Mouse (Mus musculus) layer of hippocampus, adult 18-20 months (tissue): ENCODE data around the gene Golt1b. TPM values are rescaled to one million over a fixed set of nuclear protein-coding genes. Genes with fewer than 3 reads are reported as not detected.

ENCODE experiments used
- DNase-seq, 2 experiments: peaks; one replicate each; pipeline ENCODE4 v3.0.0; 2022; ENCODE audit warnings: low spot score in 2 of 2
- total RNA-seq, 2 experiments: library from RNA; stranded (reverse); gene quantifications; 2 replicates each; pipeline ENCODE4 v1.2.3; 2021

Golt1b gene
- total RNA-seq, 2 experiments from 2014 or later = 32.1 to 32.8 TPM

GRCm38 (mm10) chr6:142381615-142382014, 5.4 kb upstream of the Golt1b start:
- no peak for DNase-seq

GRCm38 (mm10) chr6:142384521-142384920, 2.5 kb upstream of the Golt1b start:
- no peak for DNase-seq

- no peak for DNase-seq
These were observed 573 bp upstream of the Golt1b start for GRCm38 (mm10) chr6:142386285-142387010.

GRCm38 (mm10) chr6:142387755-142388271, 792 bp downstream of the Golt1b start:
- no peak for DNase-seq

GRCm38 (mm10) chr6:142389101-142389500, 2.1 kb downstream of the Golt1b start:
- no peak for DNase-seq

GRCm38 (mm10) chr6:142392312-142392711, 5.3 kb downstream of the Golt1b start:
- DNase-seq = no peak

GRCm38 (mm10) chr6:142394669-142395068, 7.6 kb downstream of the Golt1b start:
- DNase-seq = peak; percentile 11 to 59

- DNase-seq = no peak
These were observed 8.7 kb downstream of the Golt1b start for GRCm38 (mm10) chr6:142395756-142396155.

- DNase-seq = no peak
These were observed 24.1 kb downstream of the Golt1b start for GRCm38 (mm10) chr6:142411140-142411539.

GRCm38 (mm10) chr6:142412906-142413491, 26.0 kb downstream of the Golt1b start, which contains the start of gene Spx:
Gene Spx, plus strand, starts transcription at chr6:142413441.
- no peak for DNase-seq

GRCm38 (mm10) chr6:142413845-142414244, 26.8 kb downstream of the Golt1b start:
- DNase-seq = no peak

GRCm38 (mm10) chr6:142414597-142414996, 27.6 kb downstream of the Golt1b start:
- no peak for DNase-seq

- DNase-seq = no peak
These were observed 38.0 kb downstream of the Golt1b start for GRCm38 (mm10) chr6:142424976-142425375.

- DNase-seq = no peak
These were observed 42.1 kb downstream of the Golt1b start for GRCm38 (mm10) chr6:142429072-142429471.

GRCm38 (mm10) chr6:142451381-142451780, 64.4 kb downstream of the Golt1b start:
- DNase-seq = no peak

- no peak for DNase-seq
These were observed 66.3 kb downstream of the Golt1b start for GRCm38 (mm10) chr6:142453311-142453710.

Other genes starting within 250 kb of the Golt1b start
- gene Slco1a6, start 178.7 kb upstream of the Golt1b start, total RNA-seq = not detected
- not detected for gene Iapp, start 88.8 kb upstream of the Golt1b start, total RNA-seq
- not detected for gene Slco1a5, start 64.2 kb upstream of the Golt1b start, total RNA-seq
- 10 to 100 TPM; 13.2 to 14.4 TPM for gene Pyroxd1, start 41.6 kb upstream of the Golt1b start, total RNA-seq
- 10 to 100 TPM; 22.9 to 28.0 TPM for gene Recql, start 134 bp upstream of the Golt1b start, total RNA-seq
- gene Spx, start 26.2 kb downstream of the Golt1b start, total RNA-seq = 1 to 10 TPM in 1 of 2 experiments, under 1 TPM in 1; 0.94 to 2.0 TPM
- under 1 TPM; 0.12 to 0.28 TPM for gene Gys2, start 85.9 kb downstream of the Golt1b start, total RNA-seq
- 100 to 1,000 TPM; 589 to 628 TPM for gene Ldhb, start 120.7 kb downstream of the Golt1b start, total RNA-seq
- 1 to 10 TPM; 1.6 to 2.2 TPM for gene Kcnj8, start 184.4 kb downstream of the Golt1b start, total RNA-seq